Mouse (Mus musculus): Measurements from ENCODE around the gene Wbp1. TPM values are rescaled to one million over a fixed set of nuclear protein-coding genes. Genes with fewer than 3 reads are reported as not detected.
A peak's percentile ranks its signal among the peaks of the same experiment; 100 is the strongest.
"Not testable (repeated sequence)": the region's sequence is repeated elsewhere in the genome, so short reads cannot be mapped to it uniquely, and the experiment has no call there.

The Wbp1 gene
- polyA plus RNA-seq, 2 experiments = 22.0 to 27.7 TPM

GRCm38 (mm10) chr6:83159456-83159855 lies 38.1 kb upstream of the Wbp1 start:
- H3K4me2 ChIP-seq (ENCODE audit: low read depth); H3K4me3 ChIP-seq (ENCODE audit: insufficient read depth in 1 of 2, low read depth in 2 of 2, low read length in 2 of 2); H3K36me3 ChIP-seq (replicated peaks; ENCODE audit: control insufficient read depth, insufficient read depth, low read depth); ATAC-seq (ENCODE audit: insufficient read depth); H3K27ac ChIP-seq; H3K4me1 ChIP-seq (replicated peaks; ENCODE audit: control insufficient read depth in 2 of 2, insufficient read depth in 2 of 2, low read length in 1 of 2); H3K9me3 ChIP-seq (ENCODE audit: control insufficient read depth, low read length); H3K9ac ChIP-seq (replicated peaks): not testable (repeated sequence)
- WGBS (ENCODE audit: insufficient replicate concordance) = 28% methylated on average over 3 of the region's 3 CpGs
- peak; percentile 38 to 48 (median 40) for DNase-seq (ENCODE audit: low read depth in 3 of 3, low spot score in 3 of 3)
- TF ChIP-seq CTCF (IDR thresholded peaks at IDR 0.05; ENCODE audit: low read depth) = peak; percentile 67
- peaks cover 50% of the 10 kb centered on the region for H3K27me3 ChIP-seq (ENCODE audit: control insufficient read depth, insufficient read depth, low read length)

DNA sequence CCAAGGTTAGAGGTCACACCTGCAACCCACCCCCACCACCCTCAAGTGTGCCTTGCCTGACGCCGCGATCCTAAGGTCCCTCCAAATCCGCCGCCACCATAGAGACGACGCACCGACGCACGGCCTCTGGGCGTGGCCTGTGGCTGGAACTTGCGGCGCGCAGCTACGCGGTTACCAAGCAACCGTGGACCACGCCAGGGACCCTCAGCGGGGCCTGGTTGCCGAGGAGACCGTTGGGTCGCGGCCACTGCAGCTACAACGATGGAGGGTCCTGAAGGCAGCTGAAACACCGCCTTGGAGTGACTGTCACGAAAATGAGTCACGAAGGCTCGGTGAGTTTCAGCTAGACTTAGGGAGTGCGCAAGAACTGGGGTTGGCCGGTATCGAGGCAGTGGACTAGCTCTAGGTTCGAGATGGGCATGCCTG lies 34.9 kb upstream of the Wbp1 start, which contains the start of the genes Wdr54 and 1700003E16Rik:
Gene Wdr54, minus strand, starts transcription at position 139 of the 426 bp plus-strand sequence.
Gene 1700003E16Rik, plus strand, starts transcription at position 146 of the 426 bp plus-strand sequence.
- ATAC-seq (ENCODE audit: insufficient read depth) = 0 out of 2 replicates have a peak, but pooled peaks have one; percentile 42
- H3K27ac ChIP-seq = no peak within 1 kb of the TSS
- H3K4me3 ChIP-seq (ENCODE audit: insufficient read depth in 1 of 2, low read depth in 2 of 2, low read length in 2 of 2) = peak within 1 kb of the TSS; percentile 46 to 53
- no peak within 1 kb of the TSS; the same call in 1 of the 2 replicates for H3K9ac ChIP-seq (replicated peaks)
- DNase-seq (ENCODE audit: low read depth in 3 of 3, low spot score in 3 of 3) = no peak
- H3K27me3 ChIP-seq (ENCODE audit: control insufficient read depth, insufficient read depth, low read length) = peaks cover 29% of the 10 kb centered on the region
- peak within 1 kb of the TSS; percentile 80 for H3K4me2 ChIP-seq (ENCODE audit: low read depth)
- WGBS (ENCODE audit: insufficient replicate concordance) = 3% methylated on average over 32 of the region's 32 CpGs
- H3K36me3 ChIP-seq (replicated peaks; ENCODE audit: control insufficient read depth, insufficient read depth, low read depth) = no peaks in the 10 kb centered on the region
- H3K4me1 ChIP-seq (replicated peaks; ENCODE audit: control insufficient read depth in 2 of 2, insufficient read depth in 2 of 2, low read length in 1 of 2) = no peaks in the 10 kb centered on the region
- TF ChIP-seq CTCF (IDR thresholded peaks at IDR 0.05; ENCODE audit: low read depth) (no peak), EP300 (IDR thresholded peaks at IDR 0.05; ENCODE audit: low read depth) (no peak)
- no peaks in the 10 kb centered on the region for H3K9me3 ChIP-seq (ENCODE audit: control insufficient read depth, low read length)

DNA sequence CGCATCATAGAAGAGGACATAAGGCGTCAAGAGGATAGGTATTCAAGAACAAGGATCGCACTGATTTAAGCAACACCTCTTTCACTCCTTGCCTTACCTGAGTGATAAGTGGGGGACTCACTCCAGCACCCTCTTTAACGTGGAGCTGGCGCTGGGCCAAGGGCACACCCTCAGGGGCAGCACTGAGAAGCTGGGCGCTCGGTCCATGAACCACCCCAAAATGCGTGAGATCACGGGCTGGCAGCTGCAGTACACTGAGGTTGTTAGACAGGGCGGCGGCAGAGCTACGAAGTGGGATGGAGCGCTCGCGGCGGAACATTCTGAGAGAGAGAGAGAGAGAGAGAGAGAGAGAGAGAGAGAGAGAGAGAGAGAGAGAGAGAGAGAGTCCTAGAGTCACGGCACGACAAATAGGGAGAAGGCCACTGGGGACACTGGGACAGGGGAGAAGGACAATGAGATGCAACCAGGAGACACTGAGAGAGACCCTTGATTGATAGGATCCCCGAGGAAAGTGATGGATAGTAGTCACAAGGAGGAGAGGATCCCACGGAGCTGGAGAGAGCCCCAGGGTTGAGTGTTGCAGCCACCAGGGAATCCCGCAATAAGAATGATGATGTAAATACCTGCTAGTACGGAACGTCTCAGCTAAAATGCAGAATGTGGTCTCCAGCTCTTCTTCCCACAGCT lies 34.3 kb upstream of the Wbp1 start:
- WGBS (ENCODE audit: insufficient replicate concordance) = 10% methylated on average over 23 of the region's 23 CpGs
- Histone ChIP-seq H3K4me2 (ENCODE audit: low read depth) (peak overlapping the region; percentile 80), H3K4me1 (replicated peaks; ENCODE audit: control insufficient read depth in 2 of 2, insufficient read depth in 2 of 2, low read length in 1 of 2) (no peaks in the 10 kb centered on the region), H3K9ac (replicated peaks) (no peak overlapping the region; the same call in 1 of the 2 replicates), H3K36me3 (replicated peaks; ENCODE audit: control insufficient read depth, insufficient read depth, low read depth) (no peaks in the 10 kb centered on the region), H3K27ac (no peak overlapping the region), H3K9me3 (ENCODE audit: control insufficient read depth, low read length) (no peaks in the 10 kb centered on the region), H3K27me3 (ENCODE audit: control insufficient read depth, insufficient read depth, low read length) (peaks cover 23% of the 10 kb centered on the region), H3K4me3 (ENCODE audit: insufficient read depth in 1 of 2, low read depth in 2 of 2, low read length in 2 of 2) (peak overlapping the region; percentile 46 to 53)
- DNase-seq (ENCODE audit: low read depth in 3 of 3, low spot score in 3 of 3) = no peak
- ATAC-seq (ENCODE audit: insufficient read depth) = 0 out of 2 replicates have a peak, but pooled peaks have one; percentile 7
- TF ChIP-seq EP300 (IDR thresholded peaks at IDR 0.05; ENCODE audit: low read depth) (no peak), CTCF (IDR thresholded peaks at IDR 0.05; ENCODE audit: low read depth) (no peak)

DNA sequence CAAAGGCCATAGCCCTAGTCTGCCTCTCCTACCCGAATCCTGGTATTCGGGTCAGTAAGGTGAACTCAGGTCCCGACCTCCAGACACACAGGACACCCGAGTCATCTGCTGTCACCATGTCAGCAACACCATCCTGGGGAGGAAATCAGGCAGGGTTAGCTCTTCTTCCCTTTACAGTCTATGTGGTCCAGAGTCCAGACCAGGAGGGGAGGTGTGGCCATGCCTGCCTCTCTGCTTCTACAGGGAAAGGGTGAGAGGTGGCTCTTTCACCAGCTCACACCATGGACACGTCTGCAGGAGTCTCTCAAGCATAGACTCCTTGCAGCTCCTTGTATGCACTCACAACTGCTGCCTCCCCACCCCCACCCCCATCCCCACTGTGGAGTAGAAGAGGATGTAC lies 32.1 kb upstream of the Wbp1 start:
- Histone ChIP-seq H3K27me3 (ENCODE audit: control insufficient read depth, insufficient read depth, low read length) (peaks cover 14% of the 10 kb centered on the region), H3K4me3 (ENCODE audit: insufficient read depth in 1 of 2, low read depth in 2 of 2, low read length in 2 of 2) (no peak overlapping the region), H3K4me1 (replicated peaks; ENCODE audit: control insufficient read depth in 2 of 2, insufficient read depth in 2 of 2, low read length in 1 of 2) (no peaks in the 10 kb centered on the region), H3K36me3 (replicated peaks; ENCODE audit: control insufficient read depth, insufficient read depth, low read depth) (no peaks in the 10 kb centered on the region), H3K27ac (no peak overlapping the region), H3K9ac (replicated peaks) (no peak overlapping the region), H3K9me3 (ENCODE audit: control insufficient read depth, low read length) (no peaks in the 10 kb centered on the region), H3K4me2 (ENCODE audit: low read depth) (no peak overlapping the region)
- WGBS (ENCODE audit: insufficient replicate concordance) = 55% methylated on average over 5 of the region's 5 CpGs
- ATAC-seq (ENCODE audit: insufficient read depth) = 0 out of 2 replicates have a peak, but pooled peaks have one; percentile 16
- TF ChIP-seq CTCF (IDR thresholded peaks at IDR 0.05; ENCODE audit: low read depth) (no peak), EP300 (IDR thresholded peaks at IDR 0.05; ENCODE audit: low read depth) (no peak)
- DNase-seq (ENCODE audit: low read depth in 3 of 3, low spot score in 3 of 3) = no peak

DNA sequence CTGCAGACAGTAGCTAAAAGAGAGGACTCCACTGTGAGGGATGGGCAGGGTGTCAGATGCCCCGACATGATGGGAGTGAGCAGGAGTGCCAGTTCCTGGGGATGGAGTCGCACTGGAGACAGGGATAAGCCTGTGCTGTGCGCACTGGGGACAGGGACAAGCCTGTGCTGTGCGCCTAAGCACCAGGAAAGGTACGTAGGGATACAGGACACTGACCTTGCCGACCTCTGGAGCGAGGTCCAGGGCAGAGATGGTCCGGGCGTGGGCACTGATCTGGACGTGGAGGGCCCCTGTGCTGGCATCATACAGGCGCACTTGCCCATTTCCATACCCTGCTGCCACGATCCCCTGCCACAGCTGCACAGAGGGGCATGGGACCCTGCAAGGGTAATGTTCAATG lies 31.7 kb upstream of the Wbp1 start:
- no peak overlapping the region for H3K9ac ChIP-seq (replicated peaks)
- no peak for TF ChIP-seq CTCF (IDR thresholded peaks at IDR 0.05; ENCODE audit: low read depth)
- no peak for TF ChIP-seq EP300 (IDR thresholded peaks at IDR 0.05; ENCODE audit: low read depth)
- no peaks in the 10 kb centered on the region for H3K4me1 ChIP-seq (replicated peaks; ENCODE audit: control insufficient read depth in 2 of 2, insufficient read depth in 2 of 2, low read length in 1 of 2)
- H3K4me2 ChIP-seq (ENCODE audit: low read depth) = no peak overlapping the region
- H3K4me3 ChIP-seq (ENCODE audit: insufficient read depth in 1 of 2, low read depth in 2 of 2, low read length in 2 of 2) = no peak overlapping the region
- ATAC-seq (ENCODE audit: insufficient read depth) = no peak
- 69% methylated on average over 12 of the region's 12 CpGs for WGBS (ENCODE audit: insufficient replicate concordance)
- no peak overlapping the region for H3K27ac ChIP-seq
- no peaks in the 10 kb centered on the region for H3K9me3 ChIP-seq (ENCODE audit: control insufficient read depth, low read length)
- H3K36me3 ChIP-seq (replicated peaks; ENCODE audit: control insufficient read depth, insufficient read depth, low read depth) = no peaks in the 10 kb centered on the region
- DNase-seq (ENCODE audit: low read depth in 3 of 3, low spot score in 3 of 3) = no peak
- H3K27me3 ChIP-seq (ENCODE audit: control insufficient read depth, insufficient read depth, low read length) = peaks cover 14% of the 10 kb centered on the region
